Mouse (Mus musculus) spleen, postnatal 4 days (tissue): ENCODE results near the gene Dnmt3a.

Experiments
- DNase-seq, 2 experiments: peaks; one replicate each; pipeline ENCODE4 v3.0.0; 2022; ENCODE audit warnings: low spot score in 2 of 2

The Dnmt3a gene

DNA sequence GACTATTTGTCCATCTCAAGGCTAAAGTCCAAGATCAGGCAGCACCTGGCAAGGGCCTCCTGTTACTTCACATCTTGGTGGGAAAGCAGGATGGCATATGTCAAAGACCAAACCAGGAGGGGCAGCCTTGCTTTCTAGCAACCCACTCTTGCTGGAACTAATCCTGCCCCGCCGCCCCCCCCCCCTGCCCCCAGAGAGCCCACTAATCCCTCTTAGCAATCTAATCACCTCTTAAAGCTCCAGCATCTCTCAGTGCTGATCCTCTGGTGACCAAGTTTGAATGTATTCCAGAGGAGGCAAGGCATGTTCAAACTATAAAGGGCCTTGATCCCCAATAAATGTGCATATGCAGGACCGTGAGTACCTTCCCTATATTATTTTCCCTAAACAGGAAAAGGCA, 18.8 kb upstream of the Dnmt3a start:
- no peak for DNase-seq

DNA sequence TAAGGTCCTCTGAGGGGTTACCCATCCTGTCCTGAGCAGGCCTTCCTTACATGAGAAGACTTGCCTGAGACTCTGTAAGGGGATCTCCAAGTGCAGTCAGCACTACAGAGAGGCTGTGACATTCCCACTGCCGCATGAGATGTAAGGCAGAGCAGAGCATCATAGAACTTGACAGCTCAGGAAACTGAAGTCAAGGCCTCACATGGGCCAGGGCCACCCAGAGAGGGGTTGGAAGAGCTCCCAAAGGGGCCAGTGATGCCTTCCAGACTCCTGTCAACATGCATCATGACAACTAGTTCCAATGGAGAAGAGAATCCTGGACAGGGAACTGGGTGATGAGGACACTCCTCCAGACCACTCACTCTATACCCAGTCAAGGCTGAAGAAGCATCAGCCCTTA, 18.3 kb upstream of the Dnmt3a start:
- DNase-seq, result no peak

DNA sequence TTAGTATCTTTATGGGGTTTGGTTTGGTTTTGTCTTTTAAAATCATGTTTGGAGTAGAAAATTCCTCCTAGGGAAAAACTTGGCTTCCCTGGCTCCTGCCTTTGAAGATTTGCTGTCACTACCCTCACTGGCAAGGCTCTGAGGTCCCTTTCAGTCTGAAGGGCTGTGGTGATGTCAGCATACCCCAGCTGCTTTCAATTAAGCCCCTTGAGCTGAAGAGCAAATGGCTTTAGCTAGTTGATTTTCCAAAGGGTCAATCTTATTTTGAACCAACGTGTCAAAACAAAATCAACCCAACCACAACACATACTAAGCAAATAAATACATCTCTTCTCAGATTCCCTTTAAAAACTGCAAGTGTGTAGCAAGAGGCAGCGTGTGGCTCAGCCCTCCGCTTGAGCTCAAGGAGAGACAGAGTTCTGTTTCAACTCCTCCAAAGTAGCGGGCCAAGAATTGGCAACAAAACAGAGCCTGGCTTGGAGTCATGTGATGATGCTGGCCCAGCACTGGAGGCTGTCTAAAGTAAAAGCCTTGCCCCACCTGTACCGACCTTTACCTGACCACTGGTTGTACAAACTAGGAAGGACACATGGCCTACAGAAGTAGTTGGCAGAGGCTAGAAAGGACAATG, 17.3 kb upstream of the Dnmt3a start:
- no peak for DNase-seq

DNA sequence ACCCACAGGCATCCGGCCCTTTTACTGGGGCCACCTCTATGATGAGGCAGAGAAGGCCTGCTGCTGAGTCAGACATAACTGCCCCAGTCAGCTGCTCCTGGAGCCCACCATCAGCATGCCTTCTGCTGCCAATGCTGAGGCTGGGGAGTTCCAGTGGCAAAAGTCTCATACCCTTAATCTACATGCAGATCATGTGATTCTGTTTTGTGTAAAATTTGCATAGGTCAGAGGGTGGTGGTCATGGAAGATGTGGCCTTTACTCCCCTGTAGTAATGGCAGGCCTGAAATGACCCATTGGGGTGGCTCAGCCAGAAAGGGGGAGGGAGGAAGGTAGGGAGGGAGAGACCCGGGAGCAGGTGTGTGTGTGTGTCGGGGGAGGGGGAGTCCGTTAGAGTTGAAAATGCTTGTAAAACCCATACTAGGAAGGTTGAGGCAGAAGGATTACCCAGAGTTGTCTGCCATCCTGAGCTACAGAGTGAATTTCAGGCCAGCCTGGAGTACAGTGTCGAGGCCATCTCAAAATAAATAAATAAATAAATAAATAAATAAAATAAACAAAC, 16.1 kb upstream of the Dnmt3a start:
- DNase-seq, result no peak

DNA sequence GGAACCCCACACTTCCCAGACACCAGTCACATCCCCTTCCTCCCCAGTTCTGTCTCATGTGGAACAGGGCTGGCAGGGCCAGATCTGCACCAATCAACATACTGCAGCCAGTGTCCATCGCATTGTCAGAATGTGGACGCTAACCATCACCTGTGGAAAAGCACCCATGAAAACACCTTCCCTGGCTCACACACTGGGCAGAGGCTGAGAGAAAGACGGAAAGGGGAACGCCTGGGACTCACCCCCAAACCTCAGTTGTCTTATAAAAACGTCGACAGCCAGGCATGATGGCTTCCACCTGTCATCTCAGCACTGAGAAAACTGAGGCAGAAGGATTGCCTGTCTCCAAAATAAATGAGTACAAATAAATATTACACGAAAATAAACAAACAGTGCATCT, 14.6 kb upstream of the Dnmt3a start:
- no peak for DNase-seq

DNA sequence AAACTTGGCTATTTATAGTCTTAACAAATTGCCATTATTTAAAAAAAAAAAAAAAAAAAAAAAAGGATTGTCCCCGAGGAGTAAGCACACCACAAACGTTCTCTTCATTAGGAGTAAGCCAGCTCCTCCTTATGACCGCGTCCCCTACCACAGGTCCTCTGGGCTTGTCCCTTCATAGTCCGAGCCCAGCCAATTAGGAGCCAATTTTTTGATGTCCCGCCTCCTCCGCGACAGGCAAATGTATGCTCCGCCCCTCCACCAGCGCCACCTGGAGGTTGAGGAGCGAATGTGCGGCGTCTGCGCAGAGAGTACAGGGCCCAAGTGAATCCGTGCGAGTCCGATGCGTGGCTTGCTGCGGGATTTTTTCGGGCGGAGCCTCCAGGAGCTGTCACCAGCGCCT, 14.1 kb upstream of the Dnmt3a start:
- DNase-seq, result peak; percentile 90 to 97

DNA sequence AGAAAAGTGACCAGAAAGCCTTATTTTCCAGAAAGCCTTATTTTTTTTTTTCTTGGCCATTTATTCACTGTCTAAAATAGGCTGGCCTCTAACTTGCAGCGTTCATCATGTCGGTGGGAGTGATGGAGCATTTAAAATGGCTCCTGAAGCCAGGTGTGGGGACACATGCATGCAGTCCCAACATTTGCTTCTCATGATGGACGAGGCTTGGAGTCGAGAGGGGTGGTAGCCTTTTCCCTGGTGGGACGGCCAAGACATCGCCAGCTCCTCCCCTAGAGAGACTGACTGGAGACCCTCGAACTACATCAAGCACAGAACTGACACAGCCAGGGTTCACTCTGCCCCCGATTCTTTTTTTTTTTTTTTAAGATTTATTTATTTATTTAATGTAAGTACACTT, 13.6 kb upstream of the Dnmt3a start:
- no peak for DNase-seq

DNA sequence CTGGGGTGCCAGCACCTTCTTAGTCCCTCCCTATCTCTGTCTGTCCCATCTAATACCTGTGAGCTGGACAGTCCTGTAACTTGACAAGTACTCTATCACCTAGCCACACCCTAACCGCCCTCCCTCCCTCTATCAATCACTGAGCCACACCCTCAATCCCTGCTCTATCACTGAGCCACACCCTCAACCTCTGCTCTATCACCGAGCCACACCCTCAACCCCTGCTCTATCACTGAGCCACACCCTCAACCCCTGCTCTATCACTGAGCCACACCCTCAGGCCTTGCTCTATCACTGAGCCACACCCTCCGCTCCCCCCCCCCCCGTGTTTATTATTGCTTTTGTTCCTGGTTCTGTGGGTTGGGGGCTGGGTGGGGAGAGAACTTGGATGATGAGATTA, 10.2 kb upstream of the Dnmt3a start:
- DNase-seq, result no peak

DNA sequence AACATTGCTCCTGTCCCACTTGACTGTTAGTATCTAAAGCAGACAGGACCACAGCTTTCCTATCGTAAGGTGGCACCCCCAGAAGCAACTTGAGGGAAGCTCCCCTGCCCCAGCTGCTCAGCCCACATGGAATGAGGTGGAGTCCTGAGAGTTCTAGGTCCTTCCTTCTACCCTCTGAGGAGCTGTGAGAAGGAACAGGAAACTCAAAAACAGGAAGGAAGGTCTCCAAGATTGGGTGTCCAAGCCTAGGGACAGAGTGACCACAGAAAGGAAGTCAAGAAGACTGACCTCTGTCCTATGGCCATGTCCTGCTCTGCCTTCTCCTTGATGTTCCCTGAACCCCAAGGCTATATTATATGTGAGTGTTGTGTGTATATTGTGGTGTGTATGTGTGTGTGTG, 6.3 kb upstream of the Dnmt3a start:
- no peak for DNase-seq

DNA sequence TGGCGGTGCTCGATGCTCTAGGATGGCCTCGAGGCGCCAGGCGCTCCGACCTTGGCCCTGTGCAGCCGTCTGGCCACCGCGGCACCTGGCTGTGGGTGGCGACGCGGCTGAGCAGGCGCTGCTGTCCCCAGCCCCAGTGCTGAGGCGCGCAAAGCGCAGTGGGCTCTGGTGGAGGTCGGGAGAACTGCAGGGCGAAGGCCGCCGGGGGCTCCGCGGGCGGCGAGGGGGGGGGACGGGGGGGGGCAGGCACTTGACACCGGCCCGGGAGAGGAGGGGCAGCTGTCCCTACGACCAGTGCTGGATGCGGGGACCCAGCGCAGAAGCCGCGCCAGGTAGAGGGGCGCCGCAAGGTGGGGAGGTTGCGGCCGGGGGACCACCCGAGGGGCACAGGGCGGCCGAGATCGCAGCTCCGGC, 471 bp downstream of the Dnmt3a start:
- peak; percentile 79 to 89 for DNase-seq

DNA sequence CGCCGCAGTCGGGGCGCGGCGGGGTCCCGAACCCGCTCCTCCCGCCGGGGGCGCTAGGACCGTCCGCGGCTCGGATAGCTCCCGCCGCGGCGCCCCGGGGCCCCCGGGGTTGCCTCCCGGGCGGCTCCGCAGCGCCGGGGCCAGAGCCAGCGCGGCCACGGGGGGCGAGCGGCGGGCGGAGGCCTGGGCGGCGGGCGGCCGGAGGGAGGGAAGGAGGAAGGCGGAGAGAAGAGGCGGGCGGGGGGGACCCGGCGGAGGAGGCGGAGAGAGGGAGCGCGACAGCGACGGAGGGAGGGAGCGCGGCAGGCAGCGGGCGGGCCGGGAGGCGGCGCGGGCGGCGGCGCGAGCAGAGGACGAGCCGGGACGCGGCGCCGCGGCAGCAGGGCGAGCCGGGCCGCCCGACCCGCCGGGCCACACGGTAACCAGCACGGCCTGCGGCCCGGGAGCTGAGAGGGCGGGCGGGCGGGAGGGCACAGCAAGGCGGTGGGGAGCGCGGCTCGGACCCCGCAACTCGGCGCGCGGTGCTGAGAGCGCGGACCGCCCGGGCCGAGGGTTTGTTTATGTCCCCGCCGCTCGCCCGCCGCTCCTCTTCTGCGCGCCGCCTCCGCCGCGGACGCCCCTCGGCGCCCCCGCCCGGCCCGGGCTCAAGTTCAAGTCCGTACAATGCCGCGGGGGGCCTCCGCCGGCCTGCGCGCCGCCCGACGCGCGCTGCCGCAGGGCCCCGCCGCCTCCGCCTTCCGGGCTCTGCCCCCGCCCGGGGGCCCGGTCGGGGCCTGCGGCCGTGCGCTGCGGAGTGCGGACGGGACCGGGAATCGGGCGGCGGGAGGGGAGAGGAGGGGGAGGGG, 1.1 kb downstream of the Dnmt3a start:
- DNase-seq, result peak; percentile 58 to 75

DNA sequence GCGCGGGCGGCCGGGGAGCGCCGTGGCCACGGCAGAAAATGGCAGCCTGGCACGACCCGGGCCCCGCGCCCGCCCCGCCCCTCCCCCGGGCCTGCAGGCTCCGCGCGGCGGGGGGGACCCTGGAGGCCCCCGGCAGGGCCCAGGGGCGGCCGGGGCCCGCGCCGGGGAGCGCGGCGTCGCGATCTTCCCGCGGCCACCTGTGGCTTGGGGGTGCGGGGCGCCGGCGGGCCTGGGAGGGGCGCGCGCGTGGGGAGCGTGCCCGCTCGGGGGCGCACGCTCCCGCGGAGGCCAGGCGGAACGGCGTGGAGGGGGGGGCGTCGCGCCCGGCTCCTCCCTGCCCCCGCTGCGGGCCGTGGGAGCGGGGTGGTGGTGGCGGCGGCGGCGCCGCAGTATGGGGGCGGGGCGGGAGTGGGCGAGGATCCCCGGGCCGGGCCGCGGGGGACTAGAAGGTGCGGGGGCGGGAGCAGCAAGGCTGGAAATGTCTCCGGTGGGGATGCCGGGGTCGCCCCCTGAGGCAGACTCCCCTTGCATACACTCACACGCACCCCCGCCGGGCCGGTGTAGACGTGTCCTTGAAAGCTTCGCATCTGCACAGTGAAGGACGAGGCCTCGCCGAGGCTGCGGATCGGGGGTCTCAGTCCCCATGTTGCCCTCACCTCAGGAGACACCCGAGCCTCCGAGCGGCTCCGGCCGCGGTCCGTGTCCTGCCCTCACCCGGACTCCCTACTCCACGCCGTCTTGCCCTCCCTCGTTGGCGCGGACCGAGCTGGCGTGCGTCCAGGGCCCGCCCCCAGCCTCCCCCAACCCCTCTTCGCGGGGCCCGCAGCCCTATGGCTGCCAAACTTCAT, 2.0 kb downstream of the Dnmt3a start:
- peak; percentile 34 to 75 for DNase-seq

DNA sequence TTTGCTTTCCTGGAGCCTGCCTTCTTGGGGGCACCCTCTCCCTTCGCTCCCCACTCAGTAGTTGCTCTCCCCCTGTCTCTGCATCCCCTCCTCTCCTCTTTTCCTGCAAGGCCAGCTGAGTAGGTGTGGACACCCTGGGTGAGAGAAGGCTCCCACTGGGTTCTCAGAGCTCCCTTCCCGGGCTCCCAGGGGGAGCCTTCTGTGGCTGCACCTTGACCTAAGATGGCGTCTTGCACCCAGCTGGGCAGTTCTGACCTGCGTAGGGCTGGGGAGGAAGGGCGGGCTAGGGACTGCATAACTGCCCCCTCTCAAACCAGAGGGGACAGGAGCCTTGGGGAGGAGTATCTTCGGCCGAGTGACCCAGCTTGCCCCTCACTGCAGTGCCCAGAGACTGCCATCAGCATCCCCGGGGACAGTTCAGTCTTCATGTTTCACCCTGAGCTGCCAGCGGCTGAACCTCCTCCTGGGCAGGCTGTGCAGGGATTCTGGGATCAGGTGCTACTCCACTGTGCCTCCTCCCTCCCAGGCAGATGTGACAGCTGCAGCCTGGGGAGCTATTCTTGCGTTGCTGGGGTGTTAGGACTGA, 2.7 kb downstream of the Dnmt3a start:
- peak; percentile 19 to 67 for DNase-seq

DNA sequence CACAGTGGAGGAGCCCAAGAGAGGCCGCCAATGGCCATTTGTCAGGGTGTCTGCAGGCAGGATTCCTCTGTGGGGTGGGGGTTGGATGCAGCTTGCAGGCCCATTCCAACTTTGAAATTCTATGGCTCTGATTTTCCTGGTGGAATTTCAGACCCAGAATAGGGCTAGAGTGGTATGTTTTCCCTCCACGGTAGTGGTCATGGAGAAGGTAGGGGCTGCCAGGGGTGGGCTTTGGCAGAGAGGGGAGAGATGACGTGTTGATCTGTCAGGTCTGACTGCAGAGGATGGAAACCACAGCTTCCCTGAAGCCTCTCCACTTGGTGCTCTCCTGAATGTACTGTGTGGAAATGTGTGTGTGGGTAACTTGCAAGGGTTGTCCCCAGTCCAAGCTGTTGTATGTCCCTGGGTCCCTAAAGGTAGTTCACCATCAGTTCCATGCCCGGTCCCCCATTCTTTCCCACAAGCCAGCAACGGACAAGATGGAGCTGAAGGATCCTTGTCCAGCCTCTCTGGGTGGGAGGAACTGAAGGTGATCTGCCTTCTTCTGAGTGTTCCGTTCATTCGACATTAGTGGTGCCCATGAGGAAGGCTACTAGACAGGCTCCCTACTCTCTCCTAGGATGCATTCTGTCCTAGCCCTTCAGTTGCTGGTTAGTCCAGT, 3.8 kb downstream of the Dnmt3a start:
- DNase-seq, result no peak

DNA sequence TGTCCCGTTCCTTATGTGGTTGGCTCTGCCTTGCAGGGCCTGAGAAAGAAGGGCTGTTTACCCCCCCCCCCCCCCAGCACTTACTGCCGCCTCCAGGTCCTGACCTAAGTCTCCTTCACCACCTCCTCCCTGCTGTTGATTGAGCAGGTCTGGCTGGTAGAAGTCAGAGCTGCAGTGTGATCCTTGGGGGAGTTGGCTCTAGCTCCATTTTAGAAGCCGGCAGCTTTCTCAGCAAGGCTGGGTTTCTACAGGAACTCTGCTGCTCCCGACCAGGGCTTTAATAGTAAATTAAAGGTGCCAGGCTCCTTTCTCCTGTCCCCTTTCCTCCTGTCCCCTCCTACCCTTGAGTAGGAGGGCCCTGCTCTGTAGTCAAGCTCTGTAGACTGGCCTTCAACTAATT, 4.6 kb downstream of the Dnmt3a start:
- no peak for DNase-seq

DNA sequence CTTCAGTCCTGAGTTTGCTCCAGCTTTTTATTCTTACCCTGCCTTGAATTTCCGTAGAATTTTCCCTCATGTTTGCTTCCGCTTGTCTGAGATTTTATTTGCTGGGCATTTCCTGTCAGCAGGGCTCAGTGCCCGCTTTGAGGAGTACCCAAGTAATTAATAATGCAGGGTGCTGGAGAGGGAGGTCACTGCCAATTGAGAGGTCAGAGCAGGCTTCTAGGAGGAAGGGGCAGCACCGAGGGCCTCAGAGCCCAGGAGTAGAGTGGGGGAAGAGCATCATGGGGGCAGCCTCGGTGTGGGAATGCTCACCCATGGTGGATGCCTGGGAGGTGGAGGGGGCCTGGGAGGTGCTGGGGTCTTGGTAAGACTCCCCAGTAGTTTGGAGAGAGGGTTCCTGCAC, 5.8 kb downstream of the Dnmt3a start:
- no peak for DNase-seq

DNA sequence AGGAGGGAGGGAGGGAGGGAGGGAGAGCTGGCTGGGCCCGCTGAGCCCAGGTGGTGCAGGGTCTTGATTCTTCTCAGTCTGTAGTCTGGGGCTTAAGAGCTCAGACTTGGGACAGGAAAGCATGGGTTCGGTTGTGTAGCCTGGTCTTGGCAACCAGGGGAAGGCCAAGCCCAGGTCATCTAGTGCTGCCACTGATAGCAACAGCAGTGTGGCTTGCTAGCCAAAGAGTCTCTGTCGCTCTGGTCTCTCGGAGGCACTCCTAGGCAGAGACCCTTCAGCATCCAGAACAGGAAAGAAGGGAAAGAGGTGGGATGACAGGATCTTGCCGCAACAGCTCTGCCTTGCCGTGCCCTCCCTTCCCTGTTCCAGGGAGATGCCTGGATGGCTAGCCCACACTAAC, 6.4 kb downstream of the Dnmt3a start:
- no peak for DNase-seq

DNA sequence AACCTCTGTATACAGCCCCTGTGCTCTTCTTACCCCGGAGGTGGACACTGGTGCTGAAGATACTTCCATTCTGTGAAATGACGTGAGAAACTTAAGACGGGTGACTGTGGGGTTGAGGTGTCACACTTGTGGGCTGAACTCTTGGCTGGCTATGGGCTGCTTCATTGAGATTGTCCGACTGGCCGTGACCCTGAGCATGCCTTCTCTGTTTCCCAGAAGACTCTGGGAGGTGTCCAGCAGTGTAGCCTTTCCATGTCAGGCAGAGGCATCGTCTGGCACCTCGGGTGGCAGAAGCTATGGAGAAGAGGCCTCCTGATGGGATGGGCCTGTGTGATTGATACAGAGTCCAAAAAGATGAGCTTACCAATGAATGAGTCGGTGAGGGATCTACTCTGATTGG, 7.3 kb downstream of the Dnmt3a start:
- DNase-seq, result no peak

DNA sequence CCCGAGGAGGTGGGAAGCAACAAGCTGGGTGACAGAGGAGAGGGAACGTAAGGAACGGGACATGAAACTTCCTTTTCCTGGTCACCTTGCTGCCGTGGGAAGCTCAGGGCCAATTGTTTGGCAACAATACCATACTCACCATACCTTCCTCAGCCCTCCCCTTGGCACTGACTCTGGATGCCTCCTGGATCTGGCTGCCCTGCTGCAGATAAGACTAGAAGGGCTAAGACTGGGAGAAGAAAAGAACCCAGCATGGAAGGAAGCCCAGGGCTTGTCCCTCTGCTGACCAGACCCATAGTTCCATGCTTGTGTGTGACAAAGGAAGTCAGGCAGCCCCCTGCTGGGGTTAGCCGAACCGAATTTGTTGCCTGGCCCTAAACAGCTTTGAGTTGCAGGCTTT, 9.6 kb downstream of the Dnmt3a start:
- no peak for DNase-seq

DNA sequence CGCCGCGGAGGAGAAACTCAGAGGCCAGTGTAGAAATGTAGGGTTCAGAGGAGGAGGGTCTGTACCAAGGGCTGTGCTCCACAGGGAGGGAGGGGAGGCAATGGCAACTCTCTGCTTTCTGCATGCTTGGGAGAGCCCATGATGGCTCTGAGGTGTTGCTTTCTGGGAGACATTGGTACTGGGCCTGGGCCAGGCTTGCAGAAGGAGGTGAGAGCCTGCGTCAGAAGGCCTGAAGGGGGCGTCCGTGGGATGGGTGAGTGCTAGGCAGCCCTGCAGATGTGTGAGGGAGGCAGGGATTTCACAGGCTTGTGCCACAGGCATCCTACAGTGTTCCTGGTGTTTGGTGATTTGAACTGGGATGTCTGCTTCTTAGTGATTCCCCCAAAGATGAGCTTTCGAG, 11.2 kb downstream of the Dnmt3a start:
- DNase-seq, result no peak

DNA sequence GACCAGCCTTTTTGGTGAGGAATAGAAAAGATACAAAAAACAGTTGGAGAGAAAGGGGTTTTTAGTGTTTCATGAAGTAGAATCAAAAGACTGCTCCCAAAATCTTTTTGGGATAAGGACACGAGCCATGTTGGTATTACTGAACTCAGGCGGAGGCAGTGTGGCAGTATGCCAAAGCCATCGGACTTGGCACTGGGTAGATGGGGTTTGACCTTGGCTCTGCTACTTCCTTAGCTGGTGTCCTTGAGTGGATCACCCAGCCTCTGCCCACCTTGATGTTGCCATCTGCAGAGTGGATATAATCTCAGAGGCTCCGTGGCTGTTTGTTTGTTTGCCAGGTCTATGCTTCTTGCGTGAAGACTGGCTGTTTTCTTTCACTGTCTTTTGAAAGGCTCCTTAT, 11.8 kb downstream of the Dnmt3a start:
- DNase-seq, result no peak
